Mouse (Mus musculus) liver, adult 2 months (tissue): ENCODE results near the gene Ppp1r14a.

Experiments
- CTCF ChIP-seq: fragments of 200-500 bp; IDR thresholded peaks from 2 replicates; pipeline ENCODE4 v1.5.1; 2011; ENCODE audit warnings: low read depth, low read length, control low read depth
- POLR2A ChIP-seq: fragments of 200-500 bp; IDR thresholded peaks from 2 replicates; pipeline ENCODE4 v1.6.1; 2011; ENCODE audit warnings: low read length, control low read depth; ENCODE audit not compliant: insufficient read depth; ENCODE audit errors: extremely low read depth

DNA sequence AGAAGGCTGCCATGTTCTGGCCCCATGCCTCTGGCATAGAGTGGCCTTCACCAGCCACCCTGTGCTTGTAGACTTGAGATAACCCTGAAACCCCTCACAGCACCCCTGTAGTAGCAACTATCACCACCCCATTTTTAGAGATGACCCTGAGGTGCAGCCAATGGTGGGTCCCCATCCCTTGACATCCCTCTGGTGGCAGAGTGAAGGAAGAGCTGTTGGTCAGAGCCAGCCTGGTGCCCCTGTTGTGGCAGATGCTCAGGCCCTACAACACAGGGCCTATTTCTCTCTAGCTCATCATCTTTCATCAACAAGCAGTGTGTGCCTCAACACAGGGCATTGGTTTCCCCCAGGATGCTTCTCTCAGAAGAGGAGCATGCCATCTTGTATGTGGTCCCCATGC lies 46.2 kb downstream of the Ppp1r14a start:
- TF ChIP-seq CTCF: peak; percentile 31
- TF ChIP-seq POLR2A: no peak
